Mouse (Mus musculus): Measurements from ENCODE around the gene Lmntd1. TPM values are rescaled to one million over a fixed set of nuclear protein-coding genes. Genes with fewer than 3 reads are reported as not detected.

The Lmntd1 gene
- polyA plus RNA-seq, 2 experiments from 2014 or later = 0.54 TPM; not detected in 1

DNA sequence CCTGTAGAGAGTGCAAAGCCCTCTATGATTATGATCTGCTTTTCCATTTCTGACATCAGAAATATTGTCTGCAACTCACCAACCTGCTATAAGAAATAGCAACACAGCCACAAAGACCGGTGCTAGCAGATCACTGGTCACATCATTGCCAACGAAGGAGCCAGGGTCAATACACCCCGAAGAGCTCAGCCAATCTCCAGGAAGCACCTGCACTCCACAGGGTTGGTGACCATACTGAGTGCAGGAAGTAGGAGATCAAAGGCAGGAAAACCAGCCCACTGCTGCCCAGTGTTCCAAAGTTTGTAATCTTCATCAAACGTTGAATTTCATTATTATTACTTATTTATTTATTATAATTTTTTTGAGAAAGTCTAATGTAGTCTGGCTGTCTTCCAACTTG lies 9.5 kb downstream of the Lmntd1 start:
- no peak for ATAC-seq

GRCm38 (mm10) chr6:145604126-145604525 lies 10.0 kb downstream of the Lmntd1 start:
- no peak for ATAC-seq

- no peak for ATAC-seq
Measured at GRCm38 (mm10) chr6:145598794-145599555, 15.1 kb downstream of the Lmntd1 start.

GRCm38 (mm10) chr6:145595905-145596304 lies 18.2 kb downstream of the Lmntd1 start:
- no peak for ATAC-seq

DNA sequence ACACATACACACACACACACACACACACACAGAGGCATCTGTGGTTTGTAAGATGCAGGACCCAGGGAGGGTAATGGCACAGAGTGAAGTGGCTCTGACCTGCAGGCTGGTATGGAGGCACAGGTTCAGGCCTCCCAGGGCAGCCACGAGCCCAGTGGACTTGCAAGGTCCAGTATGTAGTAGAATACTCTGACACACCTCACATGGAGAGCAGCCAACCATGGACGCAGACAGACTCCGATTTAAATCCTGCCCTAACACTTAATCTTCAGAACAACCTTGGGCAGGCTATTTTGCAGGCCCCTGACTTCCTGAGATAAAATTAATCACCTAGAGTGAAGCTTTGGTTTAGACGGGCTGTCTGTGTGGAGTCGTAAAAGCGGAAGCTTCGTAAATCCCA lies 20.1 kb downstream of the Lmntd1 start:
- no peak for ATAC-seq

DNA sequence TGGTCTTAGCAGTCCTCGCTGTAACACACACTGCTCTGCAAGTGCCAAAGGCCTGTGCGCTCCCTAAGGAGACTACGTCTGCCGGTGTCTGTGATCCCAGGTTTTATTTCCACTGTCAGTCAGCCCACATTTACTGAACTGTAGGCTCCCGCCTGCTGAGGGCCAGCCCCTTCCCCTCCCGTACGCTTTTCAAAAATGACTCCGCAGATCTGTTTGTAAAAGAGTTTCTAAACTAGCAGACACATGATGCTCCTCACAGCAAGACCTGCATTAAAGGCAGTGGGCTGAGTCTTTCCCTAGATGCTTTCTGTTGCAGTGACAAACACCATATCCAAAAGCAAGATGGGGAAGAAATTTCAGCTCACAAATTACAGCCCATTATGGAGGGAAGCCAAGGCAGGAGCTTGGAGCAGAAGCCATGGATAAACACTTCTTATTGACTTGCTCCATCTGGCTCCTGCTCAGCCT lies 21.6 kb downstream of the Lmntd1 start:
- ATAC-seq = no peak

- no peak for ATAC-seq
Measured at GRCm38 (mm10) chr6:145592036-145592435, 22.1 kb downstream of the Lmntd1 start.

GRCm38 (mm10) chr6:145591578-145591977 lies 22.5 kb downstream of the Lmntd1 start:
- ATAC-seq = no peak

DNA sequence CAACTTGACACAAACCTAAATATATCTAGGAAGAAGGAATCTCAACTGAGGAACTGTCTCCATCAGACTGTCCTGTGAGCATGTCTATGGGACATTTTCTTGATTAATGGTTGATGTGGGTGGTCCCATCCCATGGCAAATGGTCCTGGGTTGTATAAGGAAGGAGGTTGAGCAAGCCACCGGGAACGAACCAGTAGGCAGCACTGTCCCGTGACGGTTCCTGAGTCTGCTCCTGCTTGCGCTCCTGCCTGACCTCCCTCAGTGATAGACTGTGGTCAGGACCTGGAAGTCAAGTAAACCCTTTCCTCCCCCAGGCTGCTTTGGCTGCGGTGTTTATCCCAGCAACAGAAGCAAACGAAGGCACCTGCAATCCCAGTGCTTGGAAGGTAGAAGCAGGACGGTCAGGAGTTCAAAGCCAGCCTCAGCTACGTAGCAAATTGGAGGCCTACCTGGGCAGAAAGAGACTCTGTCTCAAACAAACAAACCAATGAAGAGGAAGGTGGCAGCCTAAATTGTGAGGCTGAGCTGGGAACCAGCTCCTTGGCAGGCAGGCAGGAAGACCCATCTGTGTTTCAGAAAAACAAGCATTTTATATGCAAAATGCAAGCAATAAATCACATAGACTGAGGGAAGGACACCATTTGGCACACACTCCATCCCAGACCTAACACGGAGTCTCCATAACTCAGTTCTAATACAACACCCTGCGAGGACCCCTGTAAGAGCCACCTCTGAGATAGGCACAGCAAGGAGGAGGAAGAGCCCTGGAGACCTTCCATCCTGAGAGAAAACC lies 23.4 kb downstream of the Lmntd1 start:
- ATAC-seq = no peak

GRCm38 (mm10) chr6:145585052-145585973 lies 28.8 kb downstream of the Lmntd1 start:
- ATAC-seq = no peak

DNA sequence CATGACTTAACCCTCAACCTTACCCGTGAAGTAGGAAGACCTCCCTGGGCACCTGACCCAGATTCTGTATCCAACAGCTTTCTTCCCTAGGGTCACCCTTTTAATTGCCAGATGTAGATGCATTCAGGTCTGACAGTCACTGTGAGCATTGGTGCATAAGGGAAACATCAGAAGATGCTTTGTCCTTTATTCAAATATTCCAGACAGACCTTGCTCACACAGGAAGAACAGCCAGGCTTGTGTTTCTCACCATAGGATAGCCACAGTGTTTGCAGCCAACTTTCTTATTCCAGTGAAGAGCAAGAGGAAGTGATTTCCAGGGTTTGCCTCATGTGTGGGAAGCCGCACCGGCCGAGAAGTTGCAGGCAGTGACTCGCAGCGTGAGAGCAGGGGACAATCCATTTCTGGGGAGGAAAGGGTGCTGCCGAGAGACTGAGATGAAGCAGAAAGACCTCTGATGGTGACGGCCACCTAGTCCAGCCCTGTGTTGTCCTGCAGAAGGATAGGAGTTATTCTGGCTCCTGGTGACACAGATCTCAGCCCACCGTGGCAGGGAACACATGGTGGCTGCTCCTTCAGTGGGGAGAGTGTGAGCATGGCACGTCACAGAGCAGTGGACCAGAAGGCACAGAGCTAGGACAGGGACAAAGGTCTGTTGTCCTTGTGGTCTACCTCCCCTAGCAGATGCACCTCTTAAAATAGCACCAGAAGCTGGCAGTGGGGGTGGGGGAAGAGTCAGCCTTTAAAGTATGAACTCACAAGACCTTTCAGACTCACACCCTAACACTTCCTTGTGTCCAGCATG lies 32.6 kb downstream of the Lmntd1 start:
- ATAC-seq = no peak

- ATAC-seq = no peak
Measured at GRCm38 (mm10) chr6:145579761-145580160, 34.4 kb downstream of the Lmntd1 start.

DNA sequence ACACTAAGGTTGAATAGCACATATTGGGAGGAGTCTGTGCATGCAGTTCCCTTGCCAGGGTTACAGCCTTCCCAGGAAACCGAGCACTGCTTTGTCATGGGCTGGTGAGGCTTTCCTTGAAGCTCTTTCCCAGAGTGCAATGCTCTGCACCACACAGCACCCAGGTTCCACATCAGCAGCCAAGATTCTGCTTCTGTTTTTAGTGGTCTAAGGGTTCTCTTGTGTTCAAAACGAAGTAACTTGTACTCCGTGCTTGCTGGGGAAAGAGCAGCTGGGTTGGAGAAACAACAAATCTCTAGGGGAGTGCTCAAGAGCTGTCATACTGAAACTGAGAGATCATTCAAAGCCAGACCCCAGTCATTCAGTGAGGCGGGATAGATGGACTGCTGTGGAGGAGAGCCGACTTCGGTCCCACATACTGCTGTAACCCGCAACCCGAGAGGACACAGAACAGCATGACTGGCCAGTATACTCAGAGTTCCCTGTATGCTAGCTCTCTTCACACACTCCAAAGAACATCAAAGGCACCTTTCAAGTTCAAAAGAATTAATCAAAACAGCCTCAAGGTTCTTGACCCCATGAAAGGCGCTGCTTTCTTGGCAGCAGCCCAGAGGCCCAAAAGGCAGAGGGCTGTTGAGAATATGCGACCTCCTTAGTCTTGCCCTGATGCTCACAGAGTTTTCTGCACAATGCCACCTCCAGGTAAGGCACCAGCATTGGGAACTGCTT lies 35.5 kb downstream of the Lmntd1 start:
- no peak for ATAC-seq

DNA sequence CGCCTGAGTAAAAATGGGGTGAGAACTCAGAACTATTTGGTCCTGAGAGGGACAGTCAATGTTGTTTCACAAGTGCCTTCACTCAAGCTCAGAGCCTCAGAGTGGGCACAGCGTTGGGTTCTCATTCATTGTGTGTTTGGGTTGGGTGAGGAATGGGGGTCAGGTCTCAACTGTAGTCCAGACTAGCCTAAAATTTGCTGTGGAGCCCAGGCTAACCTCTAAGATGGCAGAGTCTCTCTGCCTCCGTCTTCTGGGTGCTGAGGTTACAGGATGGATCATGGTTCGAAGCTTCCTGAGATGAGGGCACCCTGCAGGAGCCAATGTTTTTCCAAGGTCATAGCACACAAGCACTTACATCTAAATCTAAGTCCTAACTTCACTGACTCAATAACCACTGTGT lies 37.4 kb downstream of the Lmntd1 start:
- ATAC-seq = no peak

GRCm38 (mm10) chr6:145573250-145574013 lies 40.7 kb downstream of the Lmntd1 start:
- no peak for ATAC-seq

DNA sequence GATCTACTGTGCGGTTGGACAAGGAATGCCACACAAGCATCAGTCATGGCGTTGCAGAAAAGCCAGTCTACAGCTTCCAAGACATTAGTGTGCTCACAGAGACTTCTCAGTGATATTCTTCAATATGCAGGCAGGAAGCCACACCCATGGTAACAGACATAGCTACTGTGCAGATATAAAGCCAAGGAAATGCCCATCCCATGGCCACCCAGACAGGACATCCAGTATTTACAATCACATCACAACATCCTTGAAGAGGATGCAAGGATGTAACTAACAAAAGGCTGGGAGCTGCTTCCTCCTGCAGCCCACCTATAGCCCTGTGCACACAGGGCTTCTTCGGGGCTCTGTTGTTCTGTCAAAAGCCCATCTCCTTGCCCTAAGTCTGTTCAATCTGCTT lies 45.4 kb downstream of the Lmntd1 start:
- ATAC-seq = no peak

- ATAC-seq = no peak
Measured at GRCm38 (mm10) chr6:145567832-145568231, 46.3 kb downstream of the Lmntd1 start.

- ATAC-seq = no peak
Measured at GRCm38 (mm10) chr6:145567296-145567695, 46.8 kb downstream of the Lmntd1 start.

DNA sequence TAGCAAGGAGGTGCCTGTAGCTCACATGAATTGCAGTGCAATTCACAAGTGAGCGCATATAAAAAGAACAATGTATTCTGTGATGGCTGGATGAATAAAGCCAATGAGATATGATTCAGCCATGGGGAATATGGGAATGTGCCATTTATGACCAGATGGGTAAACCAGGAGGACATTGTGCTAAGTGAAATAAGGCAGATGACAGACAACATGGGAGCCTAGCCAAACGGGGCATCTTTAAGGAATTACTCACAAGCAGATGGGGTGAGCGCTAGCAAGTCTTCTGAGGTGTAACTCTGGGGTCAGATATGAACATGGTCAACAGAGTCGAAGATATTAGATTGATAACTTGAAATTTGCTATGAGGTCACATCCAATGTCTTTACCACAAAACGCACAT lies 48.5 kb downstream of the Lmntd1 start:
- no peak for ATAC-seq

- no peak for ATAC-seq
Measured at GRCm38 (mm10) chr6:145564671-145565070, 49.4 kb downstream of the Lmntd1 start.

Data from activated CD4-positive, CD25-positive, alpha-beta regulatory T cell, adult 4 months (primary cell).